Mouse (Mus musculus): ENCODE measurements around the gene Zbtb39.

DNA sequence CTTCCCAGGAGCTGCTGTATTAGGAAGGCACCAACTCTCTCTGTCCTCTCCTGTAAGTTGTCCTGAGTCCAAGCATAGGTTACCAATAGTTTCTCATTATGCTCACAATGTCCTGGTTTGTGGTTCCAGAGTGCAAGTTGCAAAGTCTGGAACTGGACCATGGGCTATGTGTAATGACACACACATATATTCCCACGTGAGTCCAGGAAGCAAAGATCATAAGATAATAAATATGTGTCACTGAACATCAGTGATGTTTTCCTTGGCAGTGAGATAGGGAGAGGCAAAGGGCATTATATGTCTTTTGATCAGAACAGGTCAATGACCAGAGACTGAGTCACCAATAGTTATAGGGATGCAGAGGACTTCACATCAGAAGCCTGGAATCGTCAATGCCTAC lies 36.7 kb downstream of the Zbtb39 start, which contains the start of gene Rdh9:
- TF ChIP-seq CTCF (conservative IDR thresholded peaks at IDR 0.05; ENCODE audit: insufficient read depth, insufficient read length, low read depth, low read length) (no peak), POLR2A (IDR thresholded peaks at IDR 0.05; ENCODE audit: low read depth, low read length) (no peak)

All from kidney, adult 2 months (tissue).